Mouse (Mus musculus) liver, adult 2 months (tissue): ENCODE data around the gene Dnttip1.

Experiments
- CTCF ChIP-seq: fragments of 200-500 bp; IDR thresholded peaks from 2 replicates; pipeline ENCODE4 v1.5.1; 2011; ENCODE audit warnings: low read depth, low read length, control low read depth
- POLR2A ChIP-seq: fragments of 200-500 bp; IDR thresholded peaks from 2 replicates; pipeline ENCODE4 v1.6.1; 2011; ENCODE audit warnings: low read length, control low read depth; ENCODE audit not compliant: insufficient read depth; ENCODE audit errors: extremely low read depth

DNA sequence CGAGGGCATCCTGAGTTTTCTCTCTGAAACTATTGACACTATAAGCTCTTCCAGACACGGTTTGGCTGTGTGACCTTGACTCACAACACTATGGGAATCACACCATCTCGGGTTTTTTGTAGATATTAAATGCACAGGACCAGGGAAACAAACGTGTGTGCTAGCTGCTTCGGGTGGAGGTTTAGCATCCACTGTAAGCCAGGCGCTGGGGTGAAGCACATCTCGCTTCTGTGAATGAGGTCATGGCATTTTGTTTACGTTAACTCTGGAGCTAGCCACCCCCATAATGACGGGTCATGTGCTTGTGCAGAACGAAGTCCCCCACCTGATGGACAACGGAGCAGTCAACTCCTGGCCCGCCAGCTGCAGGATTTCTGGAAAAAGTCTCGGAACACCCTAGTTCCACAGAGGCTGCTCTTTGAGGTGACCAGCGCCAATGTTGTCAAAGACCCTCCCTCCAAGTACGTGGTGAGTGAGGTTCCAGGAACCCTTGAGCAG is 40.7 kb downstream of the Dnttip1 start:
- TF ChIP-seq CTCF (no peak), POLR2A (no peak)
